Mouse (Mus musculus): ENCODE data around the gene Siah2. TPM values are rescaled to one million over a fixed set of nuclear protein-coding genes. Genes with fewer than 3 reads are reported as not detected.

Siah2 gene
- polyA plus RNA-seq, 1 experiment from 2014 or later, result 12.2 TPM

DNA sequence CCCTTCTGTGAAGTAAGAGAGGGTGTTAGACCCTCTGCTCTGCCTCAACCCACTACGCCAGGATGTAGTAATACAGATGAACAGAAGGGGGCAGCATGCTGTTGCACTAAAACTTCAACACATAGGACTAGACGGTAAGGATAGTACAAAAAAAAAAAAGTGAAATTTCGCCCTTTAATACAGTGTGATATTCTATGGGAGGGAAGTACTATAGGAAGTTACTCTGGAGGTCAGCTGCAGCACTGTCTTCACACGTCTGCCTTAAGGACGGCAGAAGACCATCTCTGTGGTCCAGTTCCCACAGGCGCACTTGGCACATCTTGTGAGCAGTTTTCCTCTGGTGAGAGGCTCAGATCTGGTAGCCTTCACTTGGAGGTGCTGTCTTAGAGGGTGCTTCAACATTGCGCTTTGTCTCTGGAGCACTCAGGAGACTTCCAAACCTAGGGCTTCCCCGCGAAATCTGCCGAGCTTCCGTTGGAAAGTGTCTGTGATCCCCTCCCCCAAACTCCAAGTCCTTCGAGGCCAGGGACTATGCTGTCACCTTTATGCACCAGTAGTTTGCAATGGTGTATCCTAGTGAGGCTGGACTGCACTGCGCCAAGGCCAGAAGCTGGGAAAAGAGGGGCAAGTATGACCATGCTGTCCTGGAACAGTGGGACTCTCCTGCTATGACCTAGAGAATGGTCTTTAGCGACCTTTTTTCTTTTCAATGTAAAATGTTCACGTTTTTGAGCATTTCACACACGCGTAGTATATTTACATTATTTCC, 36.7 kb downstream of the Siah2 start:
- H3K4me1 ChIP-seq, result no peaks in the 10 kb centered on the region
- peak; percentile 83 for ATAC-seq (ENCODE audit: low FRiP score)
- no peaks in the 10 kb centered on the region for H3K9me3 ChIP-seq (replicated peaks)
- 64% methylated on average over 17 of the region's 17 CpGs for whole genome bisulfite sequencing
- no peaks in the 10 kb centered on the region for H3K36me3 ChIP-seq
- no peak overlapping the region for H3K9ac ChIP-seq (replicated peaks)
- H3K27ac ChIP-seq (replicated peaks), result no peak overlapping the region
- H3K27me3 ChIP-seq (replicated peaks), result no peaks in the 10 kb centered on the region
- H3K4me3 ChIP-seq (replicated peaks), result no peak overlapping the region
- H3K4me2 ChIP-seq, result no peak overlapping the region

- ATAC-seq (ENCODE audit: low FRiP score), result no peak
- H3K9ac ChIP-seq (replicated peaks), result no peak overlapping the region
Observed at GRCm38 (mm10) chr3:58653907-58654306, 38.3 kb downstream of the Siah2 start.

GRCm38 (mm10) chr3:58650328-58650727, 41.9 kb downstream of the Siah2 start:
- WGBS, result 89% methylated on average over 4 of the region's 4 CpGs
- Histone ChIP-seq H3K4me1 (no peaks in the 10 kb centered on the region), H3K9me3 (replicated peaks) (no peaks in the 10 kb centered on the region), H3K4me2 (no peak overlapping the region), H3K27me3 (replicated peaks) (no peaks in the 10 kb centered on the region), H3K4me3 (replicated peaks) (no peak overlapping the region), H3K9ac (replicated peaks) (no peak overlapping the region), H3K36me3 (no peaks in the 10 kb centered on the region), H3K27ac (replicated peaks) (no peak overlapping the region)
- no peak for ATAC-seq (ENCODE audit: low FRiP score)

More at GRCm38 (mm10) chr3:58653907-58654306, 38.3 kb downstream of the Siah2 start:
- H3K4me2 ChIP-seq, result no peak overlapping the region
- H3K4me1 ChIP-seq, result no peaks in the 10 kb centered on the region
- H3K4me3 ChIP-seq (replicated peaks), result no peak overlapping the region
- no peaks in the 10 kb centered on the region for H3K9me3 ChIP-seq (replicated peaks)
- H3K36me3 ChIP-seq, result no peaks in the 10 kb centered on the region
- WGBS, result 73% methylated on average over 5 of the region's 5 CpGs
- no peak overlapping the region for H3K27ac ChIP-seq (replicated peaks)
- H3K27me3 ChIP-seq (replicated peaks), result no peaks in the 10 kb centered on the region

- Histone ChIP-seq H3K27me3 (replicated peaks) (no peaks in the 10 kb centered on the region), H3K9me3 (replicated peaks) (no peaks in the 10 kb centered on the region), H3K36me3 (no peaks in the 10 kb centered on the region), H3K27ac (replicated peaks) (no peak overlapping the region), H3K4me2 (no peak overlapping the region), H3K9ac (replicated peaks) (no peak overlapping the region), H3K4me3 (replicated peaks) (no peak overlapping the region), H3K4me1 (no peaks in the 10 kb centered on the region)
- WGBS, result 95% methylated on average over 2 of the region's 2 CpGs
- ATAC-seq (ENCODE audit: low FRiP score), result no peak
Observed at GRCm38 (mm10) chr3:58647179-58647578, 45.0 kb downstream of the Siah2 start.

- Histone ChIP-seq H3K4me3 (replicated peaks) (no peak overlapping the region), H3K27me3 (replicated peaks) (no peaks in the 10 kb centered on the region), H3K27ac (replicated peaks) (no peak overlapping the region), H3K9ac (replicated peaks) (no peak overlapping the region), H3K9me3 (replicated peaks) (no peaks in the 10 kb centered on the region), H3K4me2 (no peak overlapping the region), H3K36me3 (no peaks in the 10 kb centered on the region), H3K4me1 (no peaks in the 10 kb centered on the region)
- 89% methylated on average over 4 of the region's 4 CpGs for WGBS
- ATAC-seq (ENCODE audit: low FRiP score), result no peak
Observed at GRCm38 (mm10) chr3:58646180-58646579, 46.0 kb downstream of the Siah2 start.

- H3K36me3 ChIP-seq, result no peaks in the 10 kb centered on the region
- 0 out of 2 replicates have a peak within 1 kb of the TSS, but pooled peaks have one; percentile 10 for H3K27ac ChIP-seq (replicated peaks)
- H3K4me3 ChIP-seq (replicated peaks), result peak within 1 kb of the TSS; percentile 47
- ATAC-seq (ENCODE audit: low FRiP score), result peak; percentile 86
- H3K4me1 ChIP-seq, result peaks cover 11% of the 10 kb centered on the region
- no peaks in the 10 kb centered on the region for H3K27me3 ChIP-seq (replicated peaks)
- H3K4me2 ChIP-seq, result peak within 1 kb of the TSS; percentile 94
- H3K9ac ChIP-seq (replicated peaks), result peak within 1 kb of the TSS; percentile 50
- H3K9me3 ChIP-seq (replicated peaks), result no peaks in the 10 kb centered on the region
- under 1% methylated on average over 34 of the region's 34 CpGs for WGBS
Observed at GRCm38 (mm10) chr3:58636406-58637295, 55.5 kb downstream of the Siah2 start, which contains the start of gene Erich6. Gene Erich6 (minus strand): TSS chr3:58637207.

- no peaks in the 10 kb centered on the region for H3K27me3 ChIP-seq (replicated peaks)
- H3K27ac ChIP-seq (replicated peaks), result no peak overlapping the region
- no peak overlapping the region for H3K9ac ChIP-seq (replicated peaks)
- H3K9me3 ChIP-seq (replicated peaks), result no peaks in the 10 kb centered on the region
- 88% methylated on average over 2 of the region's 2 CpGs for WGBS
- H3K36me3 ChIP-seq, result no peaks in the 10 kb centered on the region
- ATAC-seq (ENCODE audit: low FRiP score), result no peak
- peaks cover 7% of the 10 kb centered on the region for H3K4me1 ChIP-seq
- H3K4me2 ChIP-seq, result no peak overlapping the region
- H3K4me3 ChIP-seq (replicated peaks), result no peak overlapping the region
Observed at GRCm38 (mm10) chr3:58631693-58632092, 60.5 kb downstream of the Siah2 start.

- Histone ChIP-seq H3K27me3 (replicated peaks) (no peaks in the 10 kb centered on the region), H3K9ac (replicated peaks) (no peak overlapping the region), H3K9me3 (replicated peaks) (no peaks in the 10 kb centered on the region), H3K4me1 (no peaks in the 10 kb centered on the region), H3K4me3 (replicated peaks) (no peak overlapping the region), H3K4me2 (no peak overlapping the region), H3K27ac (replicated peaks) (no peak overlapping the region), H3K36me3 (no peaks in the 10 kb centered on the region)
- ATAC-seq (ENCODE audit: low FRiP score), result no peak
- 92% methylated on average over 4 of the region's 4 CpGs for WGBS
Observed at GRCm38 (mm10) chr3:58624981-58625380, 67.2 kb downstream of the Siah2 start.

Other genes with a start within 250 kb of the Siah2 start
- 34.3 and 41.8 TPM in 2 replicates for gene Eif2a, start 166.6 kb downstream of the Siah2 start, polyA plus RNA-seq (2015; fragmentation: Nextera tagmentation; extraction: Ambion mirVana)
- 57.8 and 77.5 TPM in 2 replicates for gene Serp1, start 166.5 kb downstream of the Siah2 start, polyA plus RNA-seq (2015; fragmentation: Nextera tagmentation; extraction: Ambion mirVana)
- 25.5 and 27.2 TPM in 2 replicates for gene Selenot, start 115.8 kb downstream of the Siah2 start, polyA plus RNA-seq (2015; fragmentation: Nextera tagmentation; extraction: Ambion mirVana)
- 0.18 TPM in 1 of 2 replicates, not detected in the other for gene Erich6, start 55.2 kb downstream of the Siah2 start, polyA plus RNA-seq (2015; fragmentation: Nextera tagmentation; extraction: Ambion mirVana)
- gene Mindy4b-ps, start 129.9 kb upstream of the Siah2 start, polyA plus RNA-seq (2015; fragmentation: Nextera tagmentation; extraction: Ambion mirVana), result 0.17 and 0.26 TPM in 2 replicates
- gene Clrn1, start 192.9 kb upstream of the Siah2 start, polyA plus RNA-seq (2015; fragmentation: Nextera tagmentation; extraction: Ambion mirVana), result 1.2 and 2.6 TPM in 2 replicates

Measured in neural tube, embryonic 15.5 days (tissue).